Mouse (Mus musculus): ENCODE measurements around the gene Mia3.
"Not testable (repeated sequence)": the region's sequence is repeated elsewhere in the genome, so short reads cannot be mapped to it uniquely, and the experiment has no call there.

Gene Mia3

DNA sequence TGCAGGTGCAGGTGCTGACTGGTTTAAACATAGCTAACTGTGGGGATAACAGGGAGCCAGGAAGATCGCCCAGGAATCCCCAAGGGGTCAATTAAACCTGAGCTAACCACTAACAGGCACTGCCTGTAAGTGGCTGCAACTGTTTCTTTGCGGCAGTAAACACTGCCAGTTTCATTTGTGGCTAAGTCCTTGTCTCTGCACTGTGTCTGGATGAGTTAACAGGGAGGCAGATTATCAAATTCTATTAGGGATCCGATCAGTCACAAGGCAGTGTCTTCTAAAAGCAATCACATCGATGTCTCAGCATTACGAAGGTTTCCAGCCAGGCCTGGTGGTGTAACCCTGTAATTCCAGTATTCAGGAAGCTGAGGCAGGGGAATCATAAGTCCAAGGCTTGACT is 3.0 kb downstream of the Mia3 start:
- H3K36me3 ChIP-seq (ENCODE audit: control insufficient read depth, insufficient read depth, low read length, poor library complexity, severe bottlenecking), result peaks cover 8% of the 10 kb centered on the region
- no peak for DNase-seq (ENCODE audit: low read depth, low spot score)
- no peaks in the 10 kb centered on the region for H3K27me3 ChIP-seq (ENCODE audit: control insufficient read depth, insufficient read depth, low read length, poor library complexity, severe bottlenecking)

DNA sequence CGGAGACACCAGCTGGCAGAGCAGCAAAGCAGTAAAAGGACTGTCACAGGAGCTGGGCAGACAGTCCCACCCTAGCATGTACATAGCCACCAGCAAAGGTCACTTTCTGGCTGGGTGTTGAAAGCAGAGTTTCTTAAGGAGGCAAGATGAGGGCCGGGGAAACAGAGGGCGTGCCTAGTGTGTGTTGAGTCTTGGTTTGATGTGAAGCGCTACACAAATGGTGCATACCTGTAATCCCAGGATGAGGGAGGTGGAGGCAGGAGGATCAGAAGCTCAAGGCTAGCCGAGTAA is 5.8 kb downstream of the Mia3 start:
- Histone ChIP-seq H3K36me3 (ENCODE audit: control insufficient read depth, insufficient read depth, low read length, poor library complexity, severe bottlenecking) (peaks cover 11% of the 10 kb centered on the region), H3K27me3 (ENCODE audit: control insufficient read depth, insufficient read depth, low read length, poor library complexity, severe bottlenecking) (no peaks in the 10 kb centered on the region)
- DNase-seq (ENCODE audit: low read depth, low spot score), result no peak

DNA sequence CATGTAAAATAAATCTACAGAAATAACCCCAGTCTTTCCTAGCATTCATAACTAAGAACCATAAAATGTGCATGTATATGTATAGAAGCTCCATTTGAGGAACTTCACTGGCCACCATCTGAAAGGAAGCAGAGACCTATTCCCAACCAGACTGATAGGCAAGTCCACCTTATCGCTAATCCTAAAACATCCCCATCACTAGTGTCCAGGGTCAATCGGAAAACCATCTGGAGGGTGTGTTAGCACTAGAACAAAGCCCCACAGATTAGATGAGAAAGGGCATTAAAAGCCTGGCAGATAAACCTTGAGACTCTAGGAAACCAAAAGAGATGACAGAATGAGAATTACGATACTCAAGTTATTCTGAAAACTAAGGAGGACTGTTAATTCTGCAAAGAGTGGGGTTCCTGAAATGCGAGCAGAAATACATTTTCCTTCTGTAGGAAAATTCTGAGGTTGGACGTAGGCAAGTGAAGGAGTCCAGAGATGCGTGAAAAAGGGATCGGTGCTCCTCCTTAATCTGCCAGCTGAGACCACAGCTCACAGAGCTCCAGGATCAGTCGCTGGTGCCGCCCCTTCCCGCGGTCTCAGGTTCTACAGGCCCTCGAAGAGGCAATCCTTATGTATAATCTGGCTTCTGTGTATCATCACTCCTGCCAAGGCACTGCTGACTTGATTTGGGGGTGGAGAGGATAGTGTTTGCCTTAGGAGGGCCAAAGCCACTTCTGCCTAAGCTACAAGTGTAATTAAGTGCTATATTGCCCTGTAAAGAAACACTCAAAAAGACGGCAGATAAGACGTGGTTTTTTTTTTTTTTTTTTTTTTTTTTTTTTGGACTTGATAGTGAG is 6.4 kb downstream of the Mia3 start:
- no peak for DNase-seq (ENCODE audit: low read depth, low spot score)
- peaks cover 14% of the 10 kb centered on the region for H3K36me3 ChIP-seq (ENCODE audit: control insufficient read depth, insufficient read depth, low read length, poor library complexity, severe bottlenecking)
- H3K27me3 ChIP-seq (ENCODE audit: control insufficient read depth, insufficient read depth, low read length, poor library complexity, severe bottlenecking), result no peaks in the 10 kb centered on the region

DNA sequence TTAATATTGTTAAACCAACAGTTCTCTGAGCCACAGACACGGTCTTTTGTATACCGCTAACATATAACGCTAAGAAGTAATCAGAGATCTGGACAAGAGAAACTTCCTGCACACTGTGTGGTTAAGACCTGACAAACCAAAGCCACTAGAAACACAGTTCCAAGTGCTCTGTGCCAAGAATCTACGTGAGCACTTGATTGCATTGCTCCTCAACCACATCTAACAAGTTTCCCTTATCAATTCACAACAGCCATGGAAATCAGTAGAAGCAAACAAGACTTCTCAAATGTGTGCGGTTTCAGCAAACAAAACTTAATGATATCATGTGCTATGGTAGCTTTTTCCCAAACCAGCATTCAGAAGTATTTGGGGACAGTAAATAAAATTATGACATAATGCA is 7.1 kb downstream of the Mia3 start:
- Histone ChIP-seq H3K27me3 (ENCODE audit: control insufficient read depth, insufficient read depth, low read length, poor library complexity, severe bottlenecking) (no peaks in the 10 kb centered on the region), H3K36me3 (ENCODE audit: control insufficient read depth, insufficient read depth, low read length, poor library complexity, severe bottlenecking) (peaks cover 14% of the 10 kb centered on the region)
- no peak for DNase-seq (ENCODE audit: low read depth, low spot score)

DNA sequence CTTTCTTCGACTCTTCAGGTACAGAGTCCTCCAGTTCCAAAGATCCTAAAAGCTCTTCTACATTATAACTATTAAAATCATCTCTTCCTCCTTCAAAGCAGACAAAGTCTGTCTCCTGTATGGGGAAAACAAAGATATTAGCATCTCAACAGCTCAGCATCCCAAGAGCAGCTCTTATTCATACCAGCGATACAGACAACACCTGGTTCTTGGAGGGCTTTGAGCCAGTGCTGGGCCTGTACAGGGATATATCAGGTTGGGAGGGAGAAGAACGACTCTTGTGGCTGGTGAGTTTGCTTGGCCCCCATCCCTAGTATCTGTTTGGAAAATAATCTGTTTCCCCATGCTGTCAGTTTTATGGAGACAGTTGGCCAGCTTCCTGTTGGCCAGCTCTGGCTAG is 10.5 kb downstream of the Mia3 start:
- peaks cover 14% of the 10 kb centered on the region for H3K36me3 ChIP-seq (ENCODE audit: control insufficient read depth, insufficient read depth, low read length, poor library complexity, severe bottlenecking)
- DNase-seq (ENCODE audit: low read depth, low spot score), result no peak
- no peaks in the 10 kb centered on the region for H3K27me3 ChIP-seq (ENCODE audit: control insufficient read depth, insufficient read depth, low read length, poor library complexity, severe bottlenecking)

DNA sequence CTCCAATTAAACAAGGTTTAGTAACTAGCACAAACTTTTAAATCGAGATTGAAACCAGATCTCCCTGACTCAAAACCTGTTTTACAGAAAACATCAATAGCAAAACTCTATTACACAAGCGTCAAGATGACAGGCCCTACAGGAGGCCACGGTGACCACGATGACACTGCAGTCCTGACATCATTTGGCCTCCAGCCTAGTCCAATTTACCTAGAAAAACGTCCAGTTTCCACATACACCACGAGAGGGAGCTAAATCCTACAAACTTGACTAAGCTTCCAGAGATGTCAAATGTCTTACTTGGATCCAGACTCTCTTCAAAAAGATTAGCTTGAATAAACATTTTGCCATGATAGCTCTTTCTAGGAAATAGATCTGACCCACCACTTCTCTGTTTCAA is 19.5 kb downstream of the Mia3 start:
- Histone ChIP-seq H3K36me3 (ENCODE audit: control insufficient read depth, insufficient read depth, low read length, poor library complexity, severe bottlenecking) (peaks cover 7% of the 10 kb centered on the region), H3K27me3 (ENCODE audit: control insufficient read depth, insufficient read depth, low read length, poor library complexity, severe bottlenecking) (no peaks in the 10 kb centered on the region)
- peak; percentile 82 for DNase-seq (ENCODE audit: low read depth, low spot score)

DNA sequence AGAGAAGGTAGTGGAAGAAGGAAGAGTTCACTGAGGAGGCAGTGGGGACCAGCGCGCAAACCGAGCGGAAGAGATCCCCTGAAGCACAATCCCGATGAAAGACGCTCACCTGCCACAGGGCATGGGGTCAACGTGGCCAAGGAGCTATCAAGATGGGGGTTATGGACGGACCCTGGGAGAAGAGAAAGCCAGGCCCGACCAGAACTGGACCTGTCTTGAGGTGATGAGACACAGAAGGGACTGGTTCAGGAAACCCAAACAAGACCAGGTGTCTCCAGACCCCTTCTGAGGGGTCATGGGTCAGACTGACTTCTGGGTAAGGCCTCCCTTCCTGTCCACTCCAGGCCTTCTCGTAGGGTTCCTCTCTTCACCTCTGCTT is 23.5 kb downstream of the Mia3 start:
- H3K36me3 ChIP-seq (ENCODE audit: control insufficient read depth, insufficient read depth, low read length, poor library complexity, severe bottlenecking), result peaks cover 4% of the 10 kb centered on the region; the same call in 1 of the 2 replicates
- DNase-seq (ENCODE audit: low read depth, low spot score), result no peak
- no peaks in the 10 kb centered on the region for H3K27me3 ChIP-seq (ENCODE audit: control insufficient read depth, insufficient read depth, low read length, poor library complexity, severe bottlenecking)

DNA sequence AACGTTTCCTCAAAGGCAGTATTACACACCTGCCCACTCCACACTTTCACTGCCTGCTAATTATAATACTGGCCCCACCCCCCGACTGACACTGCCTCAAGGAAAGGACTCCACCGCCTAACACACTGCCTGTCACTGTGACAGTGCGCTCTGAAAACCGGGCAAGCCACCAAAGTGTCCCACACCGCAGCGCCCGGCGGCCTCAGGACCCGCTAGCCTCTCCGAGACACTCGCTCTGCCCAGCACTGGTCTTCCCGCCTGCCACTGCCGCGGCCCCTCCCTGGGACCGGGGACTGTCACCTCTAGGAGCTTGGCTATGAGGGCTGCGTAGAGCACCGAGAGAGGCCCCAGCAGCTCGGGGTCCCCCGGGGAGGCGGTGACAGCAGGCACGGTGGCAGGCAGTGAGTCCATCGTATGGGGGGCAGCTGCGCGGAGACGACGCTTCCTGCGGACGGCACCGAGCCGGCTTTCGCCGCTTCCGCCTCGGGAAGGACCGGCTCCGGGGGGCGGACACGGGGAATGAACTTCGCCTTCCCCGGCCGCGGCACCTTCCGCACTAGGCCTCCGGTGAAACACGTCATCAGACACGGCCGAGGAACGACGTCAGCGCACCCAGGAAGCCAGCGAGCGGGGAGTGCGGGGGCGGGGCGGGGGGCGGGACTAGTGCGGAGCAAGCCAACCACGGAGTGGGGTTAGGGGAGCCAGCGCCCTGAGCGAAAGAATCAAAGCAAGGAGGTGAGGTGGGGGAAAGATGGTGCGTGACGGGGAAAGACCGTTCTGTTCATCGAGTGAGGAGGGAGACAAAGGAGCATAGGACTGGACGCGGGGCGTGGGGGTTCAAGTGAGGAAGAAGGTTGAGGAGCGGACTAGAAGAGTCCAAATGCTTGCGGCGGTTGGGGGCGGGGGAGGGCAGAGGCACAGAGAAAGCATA is 24.2 kb downstream of the Mia3 start:
- H3K27me3 ChIP-seq (ENCODE audit: control insufficient read depth, insufficient read depth, low read length, poor library complexity, severe bottlenecking), result no peaks in the 10 kb centered on the region
- peaks cover 2% of the 10 kb centered on the region; the same call in 1 of the 2 replicates for H3K36me3 ChIP-seq (ENCODE audit: control insufficient read depth, insufficient read depth, low read length, poor library complexity, severe bottlenecking)
- peak; percentile 94 for DNase-seq (ENCODE audit: low read depth, low spot score)

DNA sequence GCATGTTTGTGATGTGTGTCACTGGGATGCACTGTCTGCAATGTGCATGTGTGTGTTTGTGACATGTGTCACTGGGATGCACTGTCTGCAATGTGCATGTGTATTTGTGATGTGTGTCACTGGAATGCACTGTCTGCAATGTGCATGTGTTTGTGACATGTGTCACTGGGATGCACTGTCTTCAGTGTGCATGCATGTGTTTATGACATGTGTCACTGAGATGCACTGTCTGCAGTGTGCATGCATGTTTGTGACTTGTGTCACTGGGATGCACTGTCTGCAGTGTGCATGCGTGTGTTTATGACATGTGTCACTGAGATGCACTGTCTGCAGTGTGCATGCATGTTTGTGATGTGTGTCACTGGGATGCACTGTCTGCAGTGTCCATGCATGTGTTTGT is 26.5 kb downstream of the Mia3 start:
- DNase-seq (ENCODE audit: low read depth, low spot score); H3K36me3 ChIP-seq (ENCODE audit: control insufficient read depth, insufficient read depth, low read length, poor library complexity, severe bottlenecking); H3K27me3 ChIP-seq (ENCODE audit: control insufficient read depth, insufficient read depth, low read length, poor library complexity, severe bottlenecking): not testable (repeated sequence)

DNA sequence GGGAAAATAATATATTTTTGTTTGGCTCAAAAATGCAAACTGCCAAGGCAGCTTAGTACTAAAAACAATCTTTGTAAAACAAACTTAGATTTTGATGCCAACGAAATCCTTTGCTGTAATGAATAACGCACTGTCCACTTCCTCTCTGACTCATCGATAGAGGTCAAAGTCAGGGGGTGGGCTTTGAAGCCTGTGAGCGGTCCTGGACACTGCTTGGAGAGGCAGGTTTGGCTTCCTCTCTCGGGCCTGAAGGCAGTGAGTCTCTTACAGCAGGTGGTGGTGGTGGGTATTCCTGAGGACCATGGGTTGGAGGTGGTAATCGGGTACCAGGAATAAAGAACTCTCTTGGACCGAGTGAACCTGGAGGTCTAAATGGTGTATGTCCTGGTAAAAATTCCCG is 42.2 kb downstream of the Mia3 start:
- Histone ChIP-seq H3K36me3 (ENCODE audit: control insufficient read depth, insufficient read depth, low read length, poor library complexity, severe bottlenecking) (peaks cover 29% of the 10 kb centered on the region), H3K27me3 (ENCODE audit: control insufficient read depth, insufficient read depth, low read length, poor library complexity, severe bottlenecking) (no peaks in the 10 kb centered on the region)
- no peak for DNase-seq (ENCODE audit: low read depth, low spot score)

DNA sequence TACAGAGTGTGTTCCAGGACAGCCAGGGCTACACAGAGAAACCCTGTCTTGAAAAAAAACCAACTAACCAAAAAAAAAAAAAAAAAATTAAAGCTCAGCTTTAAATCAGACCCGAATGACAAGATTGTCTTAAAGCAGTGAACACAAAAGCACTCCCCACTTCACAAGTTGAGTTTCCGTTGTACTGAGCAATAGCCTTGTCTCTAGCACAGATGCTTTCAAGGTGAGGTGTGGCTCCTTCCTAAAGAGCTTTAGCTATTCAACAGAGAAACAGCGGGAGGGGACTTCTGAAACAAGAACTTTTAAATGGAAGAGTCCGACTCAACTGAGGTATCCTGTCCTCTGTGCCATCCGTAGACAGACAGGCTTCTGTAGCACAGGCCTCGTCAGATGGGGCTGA is 44.9 kb downstream of the Mia3 start:
- DNase-seq (ENCODE audit: low read depth, low spot score), result no peak
- H3K27me3 ChIP-seq (ENCODE audit: control insufficient read depth, insufficient read depth, low read length, poor library complexity, severe bottlenecking), result no peaks in the 10 kb centered on the region

DNA sequence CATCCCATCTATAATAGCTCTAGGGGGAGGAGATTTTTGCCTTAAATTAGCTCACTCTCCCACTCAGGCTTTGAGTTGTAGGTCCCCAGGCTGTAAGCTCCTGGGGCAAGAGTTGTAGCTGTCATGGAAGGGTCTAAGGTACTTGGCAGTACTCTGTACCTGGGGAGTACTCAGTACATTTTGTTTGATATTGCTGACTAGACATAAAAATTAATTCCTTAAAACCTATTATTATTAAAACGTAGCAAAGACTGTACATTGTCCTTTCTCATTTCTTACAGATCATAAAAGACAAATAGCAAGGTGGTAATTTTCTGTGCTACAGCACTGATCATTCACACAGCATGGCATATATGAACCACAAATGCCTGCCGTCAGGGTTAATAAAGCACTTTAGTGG is 45.4 kb downstream of the Mia3 start:
- DNase-seq (ENCODE audit: low read depth, low spot score), result no peak
- H3K36me3 ChIP-seq (ENCODE audit: control insufficient read depth, insufficient read depth, low read length, poor library complexity, severe bottlenecking), result peaks cover 21% of the 10 kb centered on the region
- H3K27me3 ChIP-seq (ENCODE audit: control insufficient read depth, insufficient read depth, low read length, poor library complexity, severe bottlenecking), result no peaks in the 10 kb centered on the region

More for the DNA sequence above, 44.9 kb downstream of the Mia3 start:
- peaks cover 23% of the 10 kb centered on the region for H3K36me3 ChIP-seq (ENCODE audit: control insufficient read depth, insufficient read depth, low read length, poor library complexity, severe bottlenecking)

DNA sequence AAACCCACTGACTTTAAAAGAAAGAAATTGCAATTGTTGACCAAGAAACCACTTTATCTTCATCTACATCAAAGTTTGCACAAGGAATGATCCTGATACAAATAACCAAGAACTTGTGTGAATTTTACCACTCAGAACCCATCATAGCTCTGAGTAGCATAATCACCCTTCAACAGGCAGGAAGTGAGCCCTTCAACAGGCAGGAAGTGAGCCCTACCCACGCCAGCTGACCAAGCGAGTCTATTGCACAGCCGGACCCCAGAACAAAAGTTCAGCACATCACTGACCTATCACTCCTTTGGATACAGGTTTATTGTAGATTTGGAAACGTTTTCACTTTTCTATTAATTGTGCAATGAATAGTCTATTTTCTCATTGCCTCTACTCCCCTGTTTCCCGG is 46.9 kb downstream of the Mia3 start:
- peaks cover 21% of the 10 kb centered on the region for H3K36me3 ChIP-seq (ENCODE audit: control insufficient read depth, insufficient read depth, low read length, poor library complexity, severe bottlenecking)
- not testable (repeated sequence) for H3K27me3 ChIP-seq (ENCODE audit: control insufficient read depth, insufficient read depth, low read length, poor library complexity, severe bottlenecking)

DNA sequence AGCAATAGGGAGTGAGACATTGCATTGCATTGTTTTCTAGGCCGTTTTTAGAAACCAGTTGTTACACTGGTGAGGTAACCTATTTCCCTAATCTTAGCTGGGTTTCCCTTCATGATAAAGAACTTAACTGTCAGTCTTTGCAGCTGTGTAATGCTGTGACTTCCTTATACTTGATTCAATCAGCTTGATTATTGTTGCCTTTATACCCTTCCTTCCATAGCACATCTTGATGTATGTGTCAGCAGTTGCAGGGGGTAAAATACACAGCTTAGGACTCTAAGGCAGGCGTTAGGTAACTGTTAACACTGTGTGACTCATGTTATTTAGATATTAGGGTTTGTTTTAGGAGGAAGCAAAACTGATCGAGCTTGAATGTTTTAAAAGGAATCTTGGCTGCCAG is 48.6 kb downstream of the Mia3 start:
- Histone ChIP-seq H3K36me3 (ENCODE audit: control insufficient read depth, insufficient read depth, low read length, poor library complexity, severe bottlenecking) (peaks cover 18% of the 10 kb centered on the region), H3K27me3 (ENCODE audit: control insufficient read depth, insufficient read depth, low read length, poor library complexity, severe bottlenecking) (no peaks in the 10 kb centered on the region)
- DNase-seq (ENCODE audit: low read depth, low spot score), result no peak

More for the DNA sequence above, 46.9 kb downstream of the Mia3 start:
- DNase-seq (ENCODE audit: low read depth, low spot score), result not testable (repeated sequence)

DNA sequence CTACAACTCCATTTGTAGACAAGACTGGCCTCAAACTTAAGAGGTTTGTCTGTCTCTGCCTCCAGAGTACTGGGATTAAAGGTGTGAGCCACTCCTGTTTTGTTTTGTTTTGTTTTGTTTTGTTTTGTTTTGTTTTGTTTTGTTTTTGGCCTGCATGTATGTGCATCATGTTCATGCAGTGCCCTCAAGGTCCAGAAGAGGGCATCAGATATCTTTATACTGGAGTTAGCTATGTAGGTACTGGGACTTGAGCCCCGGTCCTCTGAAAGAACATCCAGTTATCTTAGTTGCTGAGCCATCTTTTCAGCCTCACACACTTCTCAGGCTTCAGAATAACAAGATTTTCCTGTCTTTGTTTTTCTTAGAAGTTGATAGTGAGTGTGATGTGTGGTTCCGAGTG is 53.6 kb downstream of the Mia3 start:
- peaks cover 18% of the 10 kb centered on the region for H3K36me3 ChIP-seq (ENCODE audit: control insufficient read depth, insufficient read depth, low read length, poor library complexity, severe bottlenecking)
- DNase-seq (ENCODE audit: low read depth, low spot score), result peak; percentile 38
- H3K27me3 ChIP-seq (ENCODE audit: control insufficient read depth, insufficient read depth, low read length, poor library complexity, severe bottlenecking), result no peaks in the 10 kb centered on the region
